19 mouse cellular contexts compared by ENCODE assay signal in the genomic region with DNA sequence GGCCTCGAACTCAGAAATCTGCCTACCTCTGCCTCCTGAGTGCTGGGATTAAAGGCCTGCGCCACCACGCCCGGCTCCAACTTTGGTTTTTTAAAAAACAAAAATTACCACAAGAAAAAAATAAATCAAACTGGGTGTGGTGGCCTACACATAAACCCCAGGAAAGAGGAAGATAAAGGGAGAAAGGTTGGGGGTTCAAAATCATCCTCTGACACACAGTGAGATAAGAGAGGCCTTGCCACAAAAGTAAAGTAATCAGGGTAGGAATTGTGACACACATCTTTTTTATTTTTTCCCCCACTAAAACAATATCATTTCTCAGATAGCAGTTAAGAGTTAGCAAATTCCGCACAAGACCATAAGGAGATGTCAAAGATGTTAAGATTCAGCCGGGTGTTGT. TPM values are rescaled to one million over a fixed set of nuclear protein-coding genes. Genes with fewer than 3 reads are reported as not detected.
DNase-seq lines count a peak whose midpoint lies in the region; TF ChIP-seq lines count a peak whose summit lies in the region.
"Had no signal": no experiment of that assay in that cellular context is flagged by ENCODE, and none has a peak within 500 bp of the region (broad histone marks: within the 10 kb centered on the region; RNA-seq: fewer than 3 reads in every experiment).

No protein-coding gene starts in this region.

- H3K36me3 ChIP-seq in MEL (ENCODE audit: control insufficient read depth in 1 of 2, insufficient read depth in 2 of 2, low read length in 2 of 2) = peaks cover 0 to 5% of the 10 kb centered on the region in 2 experiments; a peak in 2 of 4 replicates
- H3K36me3 ChIP-seq: G1E had no signal

- no peak for TF ChIP-seq RAD21 in MEL (IDR thresholded peaks at IDR 0.05; ENCODE audit: low read depth, low read length)

- no peak for TF ChIP-seq CTCF in MEL (IDR thresholded peaks at IDR 0.05 in 2 of 3, conservative IDR thresholded peaks at IDR 0.05 in 1 of 3; ENCODE audit: control insufficient read depth in 1 of 3, insufficient read depth in 1 of 3, low read depth in 2 of 3, low read length in 3 of 3, poor library complexity in 1 of 3, severe bottlenecking in 1 of 3)

- H3K27me3 ChIP-seq in MEL (ENCODE audit: control insufficient read depth in 1 of 2, insufficient read depth in 2 of 2, low read length in 2 of 2) = no peaks in the 10 kb centered on the region
- H3K27me3 ChIP-seq: CH12.LX, Patski had no signal

- H3K27ac ChIP-seq in MEL (ENCODE audit: control insufficient read depth, low read depth, low read length) = no peak overlapping the region

- peak; percentile 67 for DNase-seq in MEL (ENCODE audit: low read depth, low spot score)
- DNase-seq in cerebellum, adult 9-10 months = no peak
- DNase-seq: adrenal gland, adult 2 months; adrenal gland, adult 8-10 months; adrenal gland, postnatal 10 days; adrenal gland, postnatal 14 days; adrenal gland, postnatal 25 days; adrenal gland, postnatal 36 days; B cell, adult 2 months; cerebellum, adult 11 months; cerebellum, adult 11-12 months; cerebellum, adult 18-20 months; cerebellum, adult 2 months; cerebellum, adult 8-10 months had no signal

- peaks cover 2 to 4% of the 10 kb centered on the region in 2 experiments; a peak in 3 of 4 replicates for H3K4me1 ChIP-seq in MEL (ENCODE audit: control insufficient read depth in 1 of 2, insufficient read depth in 2 of 2, low read length in 2 of 2)

- no peak overlapping the region for H3K4me3 ChIP-seq in MEL (ENCODE audit: control insufficient read depth in 1 of 2, insufficient read depth in 1 of 2, low read depth in 2 of 2, low read length in 2 of 2)

- H3K9ac ChIP-seq in MEL (ENCODE audit: control insufficient read depth, low read depth, low read length, poor library complexity, severe bottlenecking) = no peak overlapping the region

- TF ChIP-seq EP300 in MEL (IDR thresholded peaks at IDR 0.05; ENCODE audit: low read depth in 1 of 2, low read length in 2 of 2) = peak; percentile 74 to 84

- H3K9me3 ChIP-seq in MEL (replicated peaks; ENCODE audit: insufficient read depth, low read length) = no peaks in the 10 kb centered on the region
- H3K9me3 ChIP-seq: G1E had no signal

- no peaks in the 10 kb centered on the region for H3K79me2 ChIP-seq in MEL (ENCODE audit: control insufficient read depth, insufficient read depth, low read length, poor library complexity)

- no peak for TF ChIP-seq POLR2A in MEL (IDR thresholded peaks at IDR 0.05; ENCODE audit: control insufficient read depth in 1 of 2, insufficient read depth in 1 of 2, low read depth in 1 of 2, low read length in 2 of 2, poor library complexity in 1 of 2)

TF ChIP-seq in MEL, 35 proteins besides CTCF, POLR2A, EP300 and RAD21:
- no peak for TF ChIP-seq TBP (IDR thresholded peaks at IDR 0.05; ENCODE audit: low read depth, low read length)
- peak; percentile 50; the same call in 1 of the 2 replicates for TF ChIP-seq ETS1 (IDR thresholded peaks at IDR 0.05; ENCODE audit: low read depth, low read length)
- TF ChIP-seq USF1 (IDR thresholded peaks at IDR 0.05; ENCODE audit: low read depth, low read length) = no peak
- TF ChIP-seq TAL1 (IDR thresholded peaks at IDR 0.05; ENCODE audit: low read length) = peak; percentile 23; the same call in 1 of the 2 replicates
- TF ChIP-seq RCOR1 (IDR thresholded peaks at IDR 0.05; ENCODE audit: low read depth, low read length) = peak; percentile 100
- 0 out of 2 replicates have a peak, but pooled peaks have one; percentile 46 for TF ChIP-seq BHLHE40 (IDR thresholded peaks at IDR 0.05; ENCODE audit: borderline replicate concordance, low read depth, low read length)
- TF ChIP-seq GABPA (IDR thresholded peaks at IDR 0.05; ENCODE audit: low read depth, low read length) = no peak
- peak; percentile 60; the same call in 1 of the 2 replicates for TF ChIP-seq MYC (IDR thresholded peaks at IDR 0.05; ENCODE audit: low read depth, low read length)
- TF ChIP-seq MAFK (IDR thresholded peaks at IDR 0.05; ENCODE audit: borderline replicate concordance, low read depth, low read length) = peak; percentile 64; the same call in 1 of the 2 replicates
- no peak for TF ChIP-seq SMC3 (IDR thresholded peaks at IDR 0.05; ENCODE audit: low read depth, low read length)
- TF ChIP-seq MAZ (IDR thresholded peaks at IDR 0.05; ENCODE audit: low read depth, low read length) = peak; percentile 77; the same call in 1 of the 2 replicates
- peak; percentile 69 for TF ChIP-seq TCF12 (IDR thresholded peaks at IDR 0.05; ENCODE audit: low read depth, low read length)
- TF ChIP-seq SIN3A (IDR thresholded peaks at IDR 0.05; ENCODE audit: low read length) = peak; percentile 36; the same call in 1 of the 2 replicates
- TF ChIP-seq NRF1 (IDR thresholded peaks at IDR 0.05; ENCODE audit: insufficient read depth, low read depth, low read length, poor library complexity, severe bottlenecking) = no peak
- TF ChIP-seq GATA1 (IDR thresholded peaks at IDR 0.05; ENCODE audit: low read depth, low read length) = peak; percentile 93
- no peak for TF ChIP-seq CHD1 (IDR thresholded peaks at IDR 0.05; ENCODE audit: low read depth, low read length)
- TF ChIP-seq ELF1 (IDR thresholded peaks at IDR 0.05; ENCODE audit: low read depth, low read length) = no peak
- TF ChIP-seq ZNF384 (IDR thresholded peaks at IDR 0.05; ENCODE audit: low read depth, low read length) = peak; percentile 78
- TF ChIP-seq NELFE (IDR thresholded peaks at IDR 0.05; ENCODE audit: low read depth, low read length) = no peak
- TF ChIP-seq USF2 (IDR thresholded peaks at IDR 0.05; ENCODE audit: borderline replicate concordance in 1 of 2, insufficient read depth in 1 of 2, low read depth in 1 of 2, low read length in 2 of 2) = no peak
- no peak for TF ChIP-seq E2F4 (IDR thresholded peaks at IDR 0.05; ENCODE audit: borderline replicate concordance, low read depth, low read length)
- TF ChIP-seq ZKSCAN1 (IDR thresholded peaks at IDR 0.05; ENCODE audit: low read depth, low read length) = no peak

RNA-seq across cellular contexts. Expression of gene Sp7, which starts 16.7 kb away (rescaled TPM):
- not detected in 2 replicates for total RNA-seq in MEL (2012; rRNA removed)
- not detected for polyA plus RNA-seq in MEL (2012; ENCODE audit: insufficient read depth in 1 of 2, insufficient read length in 2 of 2, low read depth in 1 of 2, low replicate concordance in 2 of 2, missing spikeins in 1 of 2)
- total RNA-seq: adrenal gland, postnatal 14 days; CH12.LX had no signal
- polyA plus RNA-seq: activated CD4-positive, CD25-positive, alpha-beta regulatory T cell, adult 4 months; CD4-positive, CD25-positive, alpha-beta regulatory T cell, adult 4 months; G1E; Patski had no signal

RNA-seq across cellular contexts. Expression of gene Sp1, which starts 22.3 kb away (rescaled TPM):
- total RNA-seq in MEL (2012; rRNA removed) = 16.3 and 22.0 TPM in 2 replicates
- 10 to 100 TPM; 47.2 to 92.3 TPM for polyA plus RNA-seq in MEL (2012; ENCODE audit: insufficient read depth in 1 of 2, insufficient read length in 2 of 2, low read depth in 1 of 2, low replicate concordance in 2 of 2, missing spikeins in 1 of 2)

RNA-seq across cellular contexts. Expression of gene Aaas, which starts 33.1 kb away (rescaled TPM):
- 48.7 and 61.5 TPM in 2 replicates for total RNA-seq in MEL (2012; rRNA removed)
- polyA plus RNA-seq in MEL (2012; ENCODE audit: insufficient read depth in 1 of 2, insufficient read length in 2 of 2, low read depth in 1 of 2, low replicate concordance in 2 of 2, missing spikeins in 1 of 2) = 100 to 1,000 TPM in 1 of 2 experiments, not detected in 1; 205 TPM

RNA-seq across cellular contexts. Expression of gene Myg1, which starts 52.2 kb away (rescaled TPM):
- total RNA-seq in MEL (2012; rRNA removed) = 126 and 140 TPM in 2 replicates
- polyA plus RNA-seq in MEL (2012; ENCODE audit: insufficient read depth in 1 of 2, insufficient read length in 2 of 2, low read depth in 1 of 2, low replicate concordance in 2 of 2, missing spikeins in 1 of 2) = 100 to 1,000 TPM; 135 to 292 TPM

RNA-seq across cellular contexts. Expression of gene Pfdn5, which starts 57.8 kb away (rescaled TPM):
- total RNA-seq in MEL (2012; rRNA removed) = 290 and 302 TPM in 2 replicates
- 1,000 to 10,000 TPM in 1 of 2 experiments, 100 to 1,000 TPM in 1; 465 to 7,439 TPM for polyA plus RNA-seq in MEL (2012; ENCODE audit: insufficient read depth in 1 of 2, insufficient read length in 2 of 2, low read depth in 1 of 2, low replicate concordance in 2 of 2, missing spikeins in 1 of 2)
